ENCODE assay signal across 15 mouse cellular contexts in the genomic region with DNA sequence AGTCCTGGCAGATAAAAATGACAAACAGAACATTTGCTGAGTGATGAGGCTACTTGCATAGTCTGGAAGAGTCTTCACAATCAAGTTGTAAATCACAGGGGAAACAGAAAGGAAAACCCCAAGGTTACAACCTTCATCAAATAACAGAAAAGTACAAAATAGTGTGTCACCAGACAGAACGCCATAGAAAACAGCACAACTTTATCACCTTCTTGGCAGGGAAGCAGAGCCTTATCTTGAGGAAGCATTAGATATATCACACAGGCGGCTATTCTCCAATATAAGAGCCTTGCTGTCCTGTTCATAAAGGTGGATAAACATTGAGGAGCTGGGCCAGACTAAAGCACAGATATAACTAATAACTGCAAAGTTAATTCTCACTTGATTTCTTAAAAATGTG.
"Had no signal": no experiment of that assay in that cellular context is flagged by ENCODE, and none has a peak within 500 bp of the region (broad histone marks: within the 10 kb centered on the region; RNA-seq: fewer than 3 reads in every experiment).

No protein-coding gene starts in this region.

- H3K9ac ChIP-seq: lung, embryonic 15.5 days; midbrain, embryonic 13.5 days; midbrain, embryonic 15.5 days; neural tube, embryonic 12.5 days; stomach, embryonic 15.5 days had no signal

- H3K4me1 ChIP-seq: lung, embryonic 15.5 days; midbrain, embryonic 15.5 days; neural tube, embryonic 12.5 days; stomach, embryonic 15.5 days had no signal

- H3K27me3 ChIP-seq: lung, embryonic 15.5 days; midbrain, embryonic 13.5 days; midbrain, embryonic 15.5 days; neural tube, embryonic 12.5 days; stomach, embryonic 15.5 days had no signal

- H3K4me3 ChIP-seq: lung, embryonic 15.5 days; midbrain, embryonic 13.5 days; midbrain, embryonic 15.5 days; neural tube, embryonic 12.5 days; stomach, embryonic 15.5 days had no signal

- DNase-seq: lung, adult 2 months; lung, postnatal 14 days; right cerebral cortex, postnatal 14 days; thymus, adult 2 months; thymus, postnatal 25 days; thymus, postnatal 4 days had no signal

- H3K36me3 ChIP-seq: lung, embryonic 15.5 days; midbrain, embryonic 13.5 days; midbrain, embryonic 15.5 days; neural tube, embryonic 12.5 days; stomach, embryonic 15.5 days had no signal

- H3K9me3 ChIP-seq: lung, embryonic 15.5 days; midbrain, embryonic 13.5 days; midbrain, embryonic 15.5 days; neural tube, embryonic 12.5 days; stomach, embryonic 15.5 days had no signal

- H3K27ac ChIP-seq: lung, embryonic 15.5 days; macrophage; midbrain, embryonic 13.5 days; midbrain, embryonic 15.5 days; neural tube, embryonic 12.5 days; stomach, embryonic 15.5 days; stomach, postnatal 0 days had no signal

- ATAC-seq: lung, postnatal 0 days; midbrain, embryonic 13.5 days; midbrain, embryonic 15.5 days had no signal

- H3K4me2 ChIP-seq: lung, embryonic 15.5 days; midbrain, embryonic 11.5 days; midbrain, embryonic 13.5 days; midbrain, embryonic 15.5 days; neural tube, embryonic 12.5 days; stomach, embryonic 15.5 days had no signal
